Mouse (Mus musculus) liver, embryonic 15.5 days (tissue): Measurements from ENCODE around the gene Dcbld2. TPM values are rescaled to one million over a fixed set of nuclear protein-coding genes. Genes with fewer than 3 reads are reported as not detected.

Source experiments
- ATAC-seq: fragments of 200-750 bp; cut with Nextera tagmentation; 2 replicates; pipeline ENCODE4 v1.8.0; 2017; ENCODE audit warnings: moderate number of reproducible peaks, mild to moderate bottlenecking, moderate library complexity; ENCODE audit not compliant: insufficient read depth
- H3K27ac ChIP-seq: fragments of 300-500 bp; sonication (generic); replicated peaks from 2 replicates; pipeline ENCODE4 v1.5.1; 2015; ENCODE audit warnings: mild to moderate bottlenecking, inconsistent platforms
- H3K27me3 ChIP-seq: fragments of 300-500 bp; sonication (generic); 2 replicates; pipeline ENCODE4 v1.6.1; 2015; ENCODE audit warnings: mild to moderate bottlenecking, inconsistent platforms
- H3K36me3 ChIP-seq: fragments of 300-500 bp; sonication (generic); replicated peaks from 2 replicates; pipeline ENCODE4 v1.6.1; 2015; ENCODE audit warnings: moderate library complexity, mild to moderate bottlenecking, inconsistent platforms
- H3K4me1 ChIP-seq: fragments of 300-500 bp; sonication (generic); replicated peaks from 2 replicates; pipeline ENCODE4 v1.6.1; 2015; ENCODE audit warnings: inconsistent platforms
- H3K4me2 ChIP-seq: fragments of 300-500 bp; sonication (generic); 2 replicates; pipeline ENCODE4 v1.6.1; 2015; ENCODE audit warnings: moderate library complexity, mild to moderate bottlenecking, inconsistent platforms
- H3K4me3 ChIP-seq: fragments of 300-500 bp; sonication (generic); replicated peaks from 2 replicates; pipeline ENCODE4 v1.5.1; 2015; ENCODE audit warnings: mild to moderate bottlenecking, inconsistent platforms
- H3K9ac ChIP-seq: fragments of 300-500 bp; sonication (generic); 2 replicates; pipeline ENCODE4 v1.6.1; 2015; ENCODE audit warnings: moderate library complexity, mild to moderate bottlenecking, inconsistent platforms
- H3K9me3 ChIP-seq: fragments of 300-500 bp; sonication (generic); replicated peaks from 2 replicates; pipeline ENCODE4 v1.6.1; 2016; ENCODE audit warnings: inconsistent platforms
- WGBS: fragments of 180-500 bp; shearing (Covaris S2); methylation state at CpG from one replicate; pipeline ENCODE4 v1.1.7; 2015; ENCODE audit warnings: mixed read lengths; ENCODE audit not compliant: insufficient replicate concordance; 5-methylcytosine and 5-hydroxymethylcytosine counted together
- polyA plus RNA-seq: library from polyadenylated mRNA; unstranded; fragments of >200 nt; fragmentation: Nextera tagmentation; extraction: Ambion mirVana; gene quantifications from 2 replicates; pipeline ENCODE4 v1.2.1, GENCODE M21; 2015

Dcbld2 gene
- polyA plus RNA-seq, 1 experiment from 2014 or later, result 0.76 TPM

GRCm38 (mm10) chr16:58514565-58514964 lies 106.3 kb downstream of the Dcbld2 start:
- Histone ChIP-seq H3K27me3 (no peaks in the 10 kb centered on the region), H3K4me2 (peak overlapping the region; percentile 58), H3K9me3 (no peaks in the 10 kb centered on the region), H3K27ac (peak overlapping the region; percentile 84), H3K4me3 (peak overlapping the region; percentile 29), H3K4me1 (peaks cover 66% of the 10 kb centered on the region), H3K36me3 (no peaks in the 10 kb centered on the region), H3K9ac (peak overlapping the region; percentile 39)
- WGBS, result 38% methylated on average over 9 of the region's 9 CpGs
- peak; percentile 96 for ATAC-seq

- H3K4me3 ChIP-seq, result no peak overlapping the region
- no peaks in the 10 kb centered on the region for H3K27me3 ChIP-seq
- no peak overlapping the region for H3K9ac ChIP-seq
- no peak overlapping the region for H3K4me2 ChIP-seq
- peak overlapping the region; percentile 45; the same call in 1 of the 2 replicates for H3K27ac ChIP-seq
- H3K9me3 ChIP-seq, result no peaks in the 10 kb centered on the region
- no peaks in the 10 kb centered on the region for H3K36me3 ChIP-seq
- H3K4me1 ChIP-seq, result peaks cover 75% of the 10 kb centered on the region
- no peak for ATAC-seq
- WGBS, result 89% methylated on average over 2 of the region's 2 CpGs
These were observed 107.9 kb downstream of the Dcbld2 start for GRCm38 (mm10) chr16:58516161-58516560.

- Histone ChIP-seq H3K36me3 (no peaks in the 10 kb centered on the region), H3K4me2 (no peak overlapping the region), H3K27me3 (0 out of 2 replicates have a peak, but pooled peaks cover 3% of the 10 kb centered on the region), H3K4me1 (peaks cover 83% of the 10 kb centered on the region), H3K27ac (0 out of 2 replicates have a peak overlapping the region, but pooled peaks have one; percentile 42), H3K4me3 (no peak overlapping the region), H3K9ac (no peak overlapping the region), H3K9me3 (no peaks in the 10 kb centered on the region)
- no peak for ATAC-seq
- WGBS, result 82% methylated on average over 7 of the region's 7 CpGs
These were observed 108.9 kb downstream of the Dcbld2 start for GRCm38 (mm10) chr16:58516960-58517798.

Other genes starting within 250 kb of the Dcbld2 start
- gene St3gal6, start 115.8 kb downstream of the Dcbld2 start, polyA plus RNA-seq, result 25.7 and 26.7 TPM in 2 replicates
- not detected in 2 replicates for gene Gm813, start 208.5 kb downstream of the Dcbld2 start, polyA plus RNA-seq
- not detected in 2 replicates for gene E330017A01Rik, start 230.3 kb downstream of the Dcbld2 start, polyA plus RNA-seq